Mouse (Mus musculus): ENCODE measurements around the gene Ccdc180. TPM values are rescaled to one million over a fixed set of nuclear protein-coding genes. Genes with fewer than 3 reads are reported as not detected.

The Ccdc180 gene
- total and polyA plus RNA-seq, 3 experiments = 0.20 TPM; not detected in 2

GRCm38 (mm10) chr4:45981054-45981453 lies 91.0 kb downstream of the Ccdc180 start:
- no peak overlapping the region for H3K9ac ChIP-seq (ENCODE audit: insufficient read depth, low read depth)
- no peak for DNase-seq (ENCODE audit: extremely low read depth)
- dilution Hi-C loops (cut with MboI; ENCODE audit: extremely low pct_ligation_motif_present, extremely low pct_unique_long_range_greater_than_20kb, low sequenced_read_pairs) = no loop called here
- no peaks in the 10 kb centered on the region for H3K36me3 ChIP-seq (replicated peaks in 1 of 2; ENCODE audit: control insufficient read depth in 1 of 2, insufficient read depth in 1 of 2, low read length in 1 of 2)
- no peak overlapping the region for H3K27ac ChIP-seq (ENCODE audit: insufficient read depth, low read depth)
- H3K4me2 ChIP-seq (ENCODE audit: insufficient read depth, low read depth, poor library complexity, severe bottlenecking) = no peak overlapping the region
- H3K79me2 ChIP-seq (replicated peaks; ENCODE audit: control insufficient read depth, extremely low read depth, insufficient read depth, poor library complexity, severe bottlenecking) = no peaks in the 10 kb centered on the region
- H3K4me1 ChIP-seq (ENCODE audit: control insufficient read depth in 1 of 2, insufficient read depth in 2 of 2) = peaks cover 0 to 4% of the 10 kb centered on the region in 2 experiments; a peak in 2 of 4 replicates
- no peak for TF ChIP-seq ZMIZ1 (IDR thresholded peaks at IDR 0.05; ENCODE audit: low read depth, low read length)
- TF ChIP-seq TBP (conservative IDR thresholded peaks at IDR 0.05; ENCODE audit: low read depth, low read length) = no peak
- TF ChIP-seq ELF1 (IDR thresholded peaks at IDR 0.05; ENCODE audit: low read depth, low read length) = no peak
- TF ChIP-seq JUN (IDR thresholded peaks at IDR 0.05; ENCODE audit: insufficient read depth, low read depth, low read length) = no peak
- no peak for TF ChIP-seq GABPA (IDR thresholded peaks at IDR 0.05; ENCODE audit: insufficient replicate concordance, low read depth, low read length)
- TF ChIP-seq CHD1 (IDR thresholded peaks at IDR 0.05; ENCODE audit: low read depth, low read length) = no peak
- TF ChIP-seq RAD21 (IDR thresholded peaks at IDR 0.05; ENCODE audit: low read depth, low read length) = no peak
- TF ChIP-seq EP300 (IDR thresholded peaks at IDR 0.05; ENCODE audit: low read length) = no peak
- TF ChIP-seq BHLHE40 (IDR thresholded peaks at IDR 0.05; ENCODE audit: low read depth, low read length) = no peak
- no peak for TF ChIP-seq USF1 (IDR thresholded peaks at IDR 0.05; ENCODE audit: low read depth, low read length)
- no peak for TF ChIP-seq ZKSCAN1 (IDR thresholded peaks at IDR 0.05; ENCODE audit: borderline replicate concordance, low read depth, low read length)
- no peak for TF ChIP-seq SMC3 (IDR thresholded peaks at IDR 0.05; ENCODE audit: low read depth, low read length)
- no peak for TF ChIP-seq TCF12 (IDR thresholded peaks at IDR 0.05; ENCODE audit: low read depth, low read length)
- no peak for TF ChIP-seq POLR2AphosphoS2 (IDR thresholded peaks at IDR 0.05; ENCODE audit: low read depth, low read length)
- no peak for TF ChIP-seq SIN3A (IDR thresholded peaks at IDR 0.05; ENCODE audit: low read length)
- no peak for TF ChIP-seq MAZ (IDR thresholded peaks at IDR 0.05; ENCODE audit: low read depth, low read length)
- TF ChIP-seq MAFK (IDR thresholded peaks at IDR 0.05; ENCODE audit: insufficient replicate concordance, low read length) = no peak
- TF ChIP-seq MYC (IDR thresholded peaks at IDR 0.05; ENCODE audit: low read depth, low read length) = no peak
- in situ Hi-C loops (cut with MboI; ENCODE audit: low pct_ligation_motif_present, low pct_unique_long_range_greater_than_20kb, low sequenced_read_pairs) = no loop called here
- H3K4me3 ChIP-seq (replicated peaks in 1 of 3; ENCODE audit: low read depth in 2 of 3, low read length in 2 of 3, poor library complexity in 1 of 3) = no peak overlapping the region
- H3K27me3 ChIP-seq (replicated peaks) = peaks cover 1% of the 10 kb centered on the region
- no peaks in the 10 kb centered on the region for H3K9me3 ChIP-seq (replicated peaks; ENCODE audit: low read length)

- no peaks in the 10 kb centered on the region for H3K4me1 ChIP-seq (ENCODE audit: control insufficient read depth in 1 of 2, insufficient read depth in 2 of 2)
- peaks cover 0 to 11% of the 10 kb centered on the region in 2 experiments for H3K36me3 ChIP-seq (replicated peaks in 1 of 2; ENCODE audit: control insufficient read depth in 1 of 2, insufficient read depth in 1 of 2, low read length in 1 of 2)
- H3K27me3 ChIP-seq (replicated peaks) = no peaks in the 10 kb centered on the region
- no peak overlapping the region for H3K4me2 ChIP-seq (ENCODE audit: insufficient read depth, low read depth, poor library complexity, severe bottlenecking)
- H3K79me2 ChIP-seq (replicated peaks; ENCODE audit: control insufficient read depth, extremely low read depth, insufficient read depth, poor library complexity, severe bottlenecking) = no peaks in the 10 kb centered on the region
- dilution Hi-C loops (cut with MboI; ENCODE audit: extremely low pct_ligation_motif_present, extremely low pct_unique_long_range_greater_than_20kb, low sequenced_read_pairs) (no loop called here), in situ Hi-C loops (cut with MboI; ENCODE audit: low pct_ligation_motif_present, low pct_unique_long_range_greater_than_20kb, low sequenced_read_pairs) (no loop called here)
- TF ChIP-seq CHD2 (IDR thresholded peaks at IDR 0.05; ENCODE audit: low read length) (no peak), MAZ (IDR thresholded peaks at IDR 0.05; ENCODE audit: low read depth, low read length) (no peak), NRF1 (IDR thresholded peaks at IDR 0.05; ENCODE audit: low read depth, low read length) (no peak), MEF2A (IDR thresholded peaks at IDR 0.05; ENCODE audit: borderline replicate concordance, low read depth, low read length) (no peak), MYC (IDR thresholded peaks at IDR 0.05; ENCODE audit: low read depth, low read length) (no peak), GABPA (IDR thresholded peaks at IDR 0.05; ENCODE audit: insufficient replicate concordance, low read depth, low read length) (no peak), TCF12 (IDR thresholded peaks at IDR 0.05; ENCODE audit: low read depth, low read length) (no peak), NELFE (IDR thresholded peaks at IDR 0.05; ENCODE audit: low read depth, low read length) (no peak), MAFK (IDR thresholded peaks at IDR 0.05; ENCODE audit: insufficient replicate concordance, low read length) (no peak), POLR2A (IDR thresholded peaks at IDR 0.05; ENCODE audit: low read depth, low read length) (no peak), ZC3H11A (IDR thresholded peaks at IDR 0.05; ENCODE audit: low read depth, low read length) (no peak), CTCF (conservative IDR thresholded peaks at IDR 0.05 in 1 of 2, IDR thresholded peaks at IDR 0.05 in 1 of 2; ENCODE audit: low read depth in 2 of 2, low read length in 2 of 2) (no peak), ZMIZ1 (IDR thresholded peaks at IDR 0.05; ENCODE audit: low read depth, low read length) (no peak), ELF1 (IDR thresholded peaks at IDR 0.05; ENCODE audit: low read depth, low read length) (no peak), ETS1 (conservative IDR thresholded peaks at IDR 0.05; ENCODE audit: low read depth, low read length) (no peak), RAD21 (IDR thresholded peaks at IDR 0.05; ENCODE audit: low read depth, low read length) (no peak)
- no peak for DNase-seq (ENCODE audit: extremely low read depth)
- no peak overlapping the region for H3K4me3 ChIP-seq (replicated peaks in 1 of 3; ENCODE audit: low read depth in 2 of 3, low read length in 2 of 3, poor library complexity in 1 of 3)
- no peak overlapping the region for H3K27ac ChIP-seq (ENCODE audit: insufficient read depth, low read depth)
- no peaks in the 10 kb centered on the region for H3K9me3 ChIP-seq (replicated peaks; ENCODE audit: low read length)
- H3K9ac ChIP-seq (ENCODE audit: insufficient read depth, low read depth) = no peak overlapping the region
Measured at GRCm38 (mm10) chr4:45990427-45991135, 100.5 kb downstream of the Ccdc180 start.

All from CH12.LX (cell line).